Mouse (Mus musculus) embryonic facial prominence, embryonic 10.5 days (tissue): Measurements from ENCODE around the gene Dab1. TPM values are rescaled to one million over a fixed set of nuclear protein-coding genes. Genes with fewer than 3 reads are reported as not detected.

Experiments used
- DNase-seq: peaks from one replicate; pipeline ENCODE4 v3.0.0-alpha.2; 2017; ENCODE audit warnings: low spot score
- H3K27ac ChIP-seq: fragments of 300-500 bp; sonication (generic); replicated peaks from 2 replicates; pipeline ENCODE4 v1.5.1; 2016; ENCODE audit warnings: mild to moderate bottlenecking
- H3K27me3 ChIP-seq: fragments of 300-500 bp; sonication (generic); replicated peaks from 2 replicates; pipeline ENCODE4 v1.6.1; 2016; ENCODE audit warnings: low read depth, mild to moderate bottlenecking; ENCODE audit not compliant: poor library complexity, severe bottlenecking
- H3K36me3 ChIP-seq: fragments of 300-500 bp; sonication (generic); replicated peaks from 2 replicates; pipeline ENCODE4 v1.6.1; 2016; ENCODE audit warnings: mild to moderate bottlenecking, moderate library complexity
- H3K4me1 ChIP-seq: fragments of 300-500 bp; sonication (generic); 2 replicates; pipeline ENCODE4 v1.6.1; 2016
- H3K4me3 ChIP-seq: fragments of 300-500 bp; sonication (generic); 2 replicates; pipeline ENCODE4 v1.5.1; 2016; ENCODE audit warnings: mild to moderate bottlenecking, moderate library complexity
- H3K9me3 ChIP-seq: fragments of 300-500 bp; sonication (generic); 2 replicates; pipeline ENCODE4 v1.6.1; 2016; ENCODE audit warnings: mild to moderate bottlenecking
- WGBS: fragments of 180-500 bp; shearing (Covaris S2); methylation state at CpG from one replicate; pipeline ENCODE4 v1.1.7; 2016; 5-methylcytosine and 5-hydroxymethylcytosine counted together
- polyA plus RNA-seq: library from polyadenylated mRNA; unstranded; fragments of >200 nt; fragmentation: Nextera tagmentation; extraction: Ambion mirVana; gene quantifications from 2 replicates; pipeline ENCODE4 v1.2.1, GENCODE M21; 2016

The Dab1 gene
- polyA plus RNA-seq, 1 experiment from 2014 or later, result 15.6 TPM

DNA sequence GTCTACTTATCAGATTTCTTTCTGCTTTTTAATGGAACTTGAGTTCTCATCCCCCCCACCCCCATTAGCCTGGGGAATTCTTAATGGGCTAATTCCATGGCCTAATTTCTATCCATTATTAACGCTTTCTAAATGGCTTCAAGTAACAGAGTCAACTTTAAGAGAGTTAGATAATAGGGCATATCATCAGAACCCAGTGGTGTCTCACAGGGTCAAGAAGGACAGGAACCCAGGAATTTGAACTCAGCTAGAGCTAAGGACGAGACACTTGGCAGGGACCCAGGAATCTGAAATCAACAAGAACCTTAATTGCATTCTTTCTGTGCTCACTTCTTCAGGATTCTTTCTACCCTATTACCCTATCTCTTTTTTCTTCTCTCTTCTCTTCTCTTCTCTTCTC, 968.7 kb downstream of the Dab1 start:
- Histone ChIP-seq H3K27ac (no peak overlapping the region), H3K36me3 (no peaks in the 10 kb centered on the region), H3K27me3 (no peaks in the 10 kb centered on the region), H3K4me3 (no peak overlapping the region), H3K4me1 (peaks cover 30% of the 10 kb centered on the region), H3K9me3 (no peaks in the 10 kb centered on the region)
- no peak for DNase-seq
- 66% methylated on average over 2 of the region's 2 CpGs for WGBS

GRCm38 (mm10) chr4:104596936-104597335, 977.8 kb downstream of the Dab1 start:
- Histone ChIP-seq H3K27ac (no peak overlapping the region), H3K9me3 (no peaks in the 10 kb centered on the region), H3K4me1 (peaks cover 16% of the 10 kb centered on the region), H3K27me3 (no peaks in the 10 kb centered on the region), H3K4me3 (no peak overlapping the region), H3K36me3 (no peaks in the 10 kb centered on the region)
- no peak for DNase-seq
- 96% methylated on average over 7 of the region's 7 CpGs for WGBS

DNA sequence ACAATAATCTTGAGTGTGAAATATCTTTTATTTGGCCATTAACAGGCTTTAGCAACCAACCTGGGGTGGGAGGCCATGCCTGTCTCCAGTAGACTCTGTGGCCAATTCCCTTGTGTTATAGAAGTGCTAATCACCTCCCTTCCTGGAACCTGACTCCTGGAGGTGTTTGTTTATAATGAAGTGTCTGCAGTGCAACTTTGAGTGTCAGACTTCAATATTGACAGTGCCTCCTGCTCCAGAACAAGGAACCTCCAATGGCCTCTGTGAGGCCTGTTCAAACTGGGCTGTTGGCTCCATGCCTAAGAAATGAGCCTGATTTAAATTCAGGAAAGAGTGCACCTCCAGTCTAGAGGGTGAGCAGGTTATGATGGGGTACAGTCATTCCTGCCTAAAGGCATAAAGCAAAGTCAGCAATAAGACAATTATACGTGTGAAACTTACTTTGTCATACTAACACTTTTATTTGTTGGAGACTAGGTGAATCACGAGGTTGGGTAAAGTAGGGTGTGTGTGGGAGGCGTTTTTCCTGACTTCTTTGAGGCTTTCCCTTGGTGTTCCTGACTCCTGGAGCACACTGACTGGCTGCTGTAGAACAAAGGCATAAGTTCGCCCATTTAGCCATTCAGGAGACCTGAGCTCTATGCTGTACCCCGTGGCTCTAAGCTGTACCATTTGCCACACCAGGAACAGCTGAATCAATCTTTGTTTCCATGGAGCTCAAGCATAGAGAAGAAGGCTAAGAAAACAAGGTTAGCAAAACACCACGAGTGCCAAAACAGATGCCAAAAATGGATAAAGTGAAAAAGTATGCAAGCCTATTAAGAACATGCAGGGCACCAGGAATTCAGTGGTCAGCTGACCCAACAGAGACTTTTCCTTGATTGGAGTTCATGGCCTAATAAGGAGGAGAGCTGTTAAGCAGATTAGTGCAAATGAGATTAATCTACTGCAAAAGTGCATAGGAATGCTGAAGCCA, 978.6 kb downstream of the Dab1 start:
- no peaks in the 10 kb centered on the region for H3K9me3 ChIP-seq
- WGBS, result 74% methylated on average over 6 of the region's 6 CpGs
- no peak overlapping the region for H3K4me3 ChIP-seq

DNA sequence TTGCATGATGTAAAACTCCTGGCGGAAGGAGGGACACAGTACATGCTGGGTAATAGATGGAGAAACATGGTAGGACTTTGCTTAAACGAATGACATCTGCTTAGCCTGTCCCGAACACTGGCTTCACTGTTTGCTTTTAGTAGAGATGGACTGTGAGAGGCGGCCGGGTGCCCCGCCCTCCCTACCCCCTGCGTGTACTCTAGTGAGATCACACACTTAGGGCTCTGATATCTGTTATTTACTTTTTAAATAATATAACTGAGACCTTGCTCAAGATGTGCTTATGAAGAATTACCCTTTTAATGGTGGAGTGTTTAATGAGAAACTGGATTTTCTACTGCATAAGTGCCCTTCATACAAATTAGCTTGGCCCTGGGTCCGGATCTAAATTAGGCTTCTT, 983.6 kb downstream of the Dab1 start:
- no peak overlapping the region for H3K27ac ChIP-seq
- no peak for DNase-seq
- no peaks in the 10 kb centered on the region for H3K36me3 ChIP-seq
- 83% methylated on average over 8 of the region's 8 CpGs for WGBS
- no peaks in the 10 kb centered on the region for H3K27me3 ChIP-seq
- H3K4me1 ChIP-seq, result peaks cover 12% of the 10 kb centered on the region
- no peak overlapping the region for H3K4me3 ChIP-seq
- no peaks in the 10 kb centered on the region for H3K9me3 ChIP-seq

More for the DNA sequence above, 978.6 kb downstream of the Dab1 start:
- Histone ChIP-seq H3K27ac (no peak overlapping the region), H3K27me3 (no peaks in the 10 kb centered on the region), H3K4me1 (peaks cover 10% of the 10 kb centered on the region), H3K36me3 (no peaks in the 10 kb centered on the region)
- no peak for DNase-seq

DNA sequence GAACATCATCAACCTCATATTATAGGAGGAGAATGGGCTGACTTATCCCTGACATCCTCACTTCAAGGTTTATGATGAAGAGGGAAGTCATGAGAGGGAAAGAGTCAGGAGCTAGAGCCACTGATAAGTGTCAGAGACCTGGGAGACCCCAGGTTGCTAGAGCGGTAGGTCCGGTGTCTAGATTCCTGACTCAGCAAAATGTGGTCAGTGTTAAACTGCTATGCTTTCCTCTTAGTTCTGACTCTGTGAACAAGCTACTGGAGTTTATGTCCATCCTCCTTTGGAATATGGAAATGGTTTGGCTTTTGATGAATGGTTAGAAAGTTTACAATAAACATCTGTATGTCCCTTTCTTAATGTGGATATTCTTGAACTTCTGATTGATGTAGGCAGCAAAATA, 985.1 kb downstream of the Dab1 start:
- no peaks in the 10 kb centered on the region for H3K9me3 ChIP-seq
- no peak overlapping the region for H3K27ac ChIP-seq
- no peaks in the 10 kb centered on the region for H3K27me3 ChIP-seq
- no peaks in the 10 kb centered on the region for H3K36me3 ChIP-seq
- no peak for DNase-seq
- 94% methylated on average over 2 of the region's 2 CpGs for WGBS
- no peak overlapping the region for H3K4me3 ChIP-seq
- H3K4me1 ChIP-seq, result peaks cover 8% of the 10 kb centered on the region

GRCm38 (mm10) chr4:104606881-104607280, 987.7 kb downstream of the Dab1 start:
- Histone ChIP-seq H3K4me1 (peaks cover 8% of the 10 kb centered on the region), H3K4me3 (no peak overlapping the region), H3K9me3 (no peaks in the 10 kb centered on the region), H3K27me3 (no peaks in the 10 kb centered on the region), H3K36me3 (no peaks in the 10 kb centered on the region), H3K27ac (0 out of 2 replicates have a peak overlapping the region, but pooled peaks have one; percentile 36)
- 55% methylated on average over 8 of the region's 8 CpGs for WGBS
- DNase-seq, result peak; percentile 12

GRCm38 (mm10) chr4:104607636-104608035, 988.5 kb downstream of the Dab1 start:
- DNase-seq, result no peak
- Histone ChIP-seq H3K27me3 (no peaks in the 10 kb centered on the region), H3K27ac (no peak overlapping the region), H3K4me3 (no peak overlapping the region), H3K4me1 (peaks cover 8% of the 10 kb centered on the region), H3K36me3 (no peaks in the 10 kb centered on the region), H3K9me3 (no peaks in the 10 kb centered on the region)
- WGBS, result 84% methylated on average over 5 of the region's 5 CpGs

DNA sequence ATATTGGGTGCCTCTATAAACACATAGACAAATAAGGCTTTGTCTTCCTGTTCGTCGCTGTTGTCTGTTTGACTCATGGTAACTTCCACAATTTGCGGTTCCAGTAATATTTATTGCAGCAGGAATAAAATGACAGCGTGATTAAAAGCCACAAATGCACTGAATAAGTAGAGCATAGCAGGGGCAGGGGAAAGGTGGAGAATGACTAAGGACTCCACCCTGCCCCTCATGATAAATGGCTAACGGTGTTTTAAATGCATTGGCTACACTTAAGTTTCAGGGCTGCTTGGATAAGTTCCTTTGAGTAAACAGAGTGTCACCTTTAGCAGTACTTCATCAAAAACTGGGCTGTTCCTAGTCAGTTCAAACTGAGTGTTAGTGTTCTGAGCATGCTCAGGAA, 1000.3 kb downstream of the Dab1 start:
- Histone ChIP-seq H3K4me1 (no peaks in the 10 kb centered on the region), H3K27ac (no peak overlapping the region), H3K9me3 (no peaks in the 10 kb centered on the region), H3K27me3 (no peaks in the 10 kb centered on the region), H3K36me3 (no peaks in the 10 kb centered on the region), H3K4me3 (no peak overlapping the region)
- DNase-seq, result no peak
- 87% methylated on average over 5 of the region's 5 CpGs for WGBS

DNA sequence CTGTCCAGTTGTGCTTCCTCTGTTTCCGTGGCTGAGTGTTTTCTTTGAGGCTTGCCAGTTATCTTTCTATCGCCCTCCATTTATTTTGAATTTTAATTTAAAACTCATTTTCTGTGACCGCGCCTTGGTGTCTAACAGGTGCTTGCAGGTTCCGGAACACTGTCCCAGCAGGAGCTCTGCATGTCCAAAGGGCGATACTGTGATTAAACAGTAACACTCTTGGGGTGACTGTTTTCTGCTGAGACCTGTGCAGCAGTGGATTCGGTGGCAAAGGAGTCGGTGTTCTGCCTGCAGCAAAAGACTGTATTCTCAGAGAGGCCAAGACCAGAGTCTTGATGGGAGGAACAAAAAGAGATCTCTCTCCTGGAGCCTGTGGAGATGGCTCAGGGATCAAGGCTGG, 1006.2 kb downstream of the Dab1 start:
- Histone ChIP-seq H3K4me3 (no peak overlapping the region), H3K27ac (no peak overlapping the region), H3K9me3 (no peaks in the 10 kb centered on the region), H3K4me1 (no peaks in the 10 kb centered on the region), H3K36me3 (no peaks in the 10 kb centered on the region), H3K27me3 (no peaks in the 10 kb centered on the region)
- 92% methylated on average over 8 of the region's 8 CpGs for WGBS
- no peak for DNase-seq

DNA sequence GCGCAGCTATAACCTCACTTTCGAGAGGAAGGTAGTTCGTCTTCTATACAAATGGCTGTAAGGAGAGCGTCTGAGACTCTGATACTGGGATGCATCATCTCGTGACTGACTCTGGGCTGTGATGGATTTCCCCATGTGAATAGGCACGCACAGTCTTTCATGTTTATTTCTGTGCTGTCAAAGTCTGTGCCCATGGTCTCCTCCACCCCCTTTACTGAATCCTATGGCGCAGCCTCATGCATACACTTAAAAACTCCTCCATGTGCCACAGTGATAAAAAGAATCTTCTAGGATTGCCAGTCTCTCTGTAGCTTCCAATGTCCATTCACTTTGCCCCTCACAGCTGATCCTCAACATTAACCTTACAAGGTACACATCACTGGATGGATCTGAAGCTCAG, 1009.5 kb downstream of the Dab1 start:
- no peaks in the 10 kb centered on the region for H3K36me3 ChIP-seq
- 89% methylated on average over 7 of the region's 7 CpGs for WGBS
- no peaks in the 10 kb centered on the region for H3K27me3 ChIP-seq
- no peaks in the 10 kb centered on the region for H3K9me3 ChIP-seq
- no peaks in the 10 kb centered on the region for H3K4me1 ChIP-seq
- DNase-seq, result no peak
- H3K27ac ChIP-seq, result no peak overlapping the region
- H3K4me3 ChIP-seq, result no peak overlapping the region

DNA sequence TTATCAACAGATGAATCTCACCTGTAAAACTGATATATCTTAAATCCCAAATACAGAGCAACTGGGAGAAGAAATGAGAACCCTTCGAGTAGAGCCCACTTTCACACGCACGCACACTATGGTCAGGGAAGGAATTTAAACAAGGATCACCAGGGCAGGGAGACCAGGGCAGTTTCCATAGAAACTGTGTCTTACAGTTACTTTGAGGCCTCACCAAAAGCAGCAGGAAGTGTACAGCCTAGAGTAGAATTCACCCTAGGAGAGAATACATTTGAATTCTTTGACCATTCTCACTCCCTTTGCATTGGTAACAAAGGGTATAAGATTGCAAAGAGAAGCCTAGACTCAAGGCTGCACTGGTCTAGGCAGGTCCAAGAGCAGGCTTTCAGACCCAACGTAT, 1017.9 kb downstream of the Dab1 start:
- WGBS, result 85% methylated on average over 4 of the region's 4 CpGs
- H3K27ac ChIP-seq, result no peak overlapping the region
- no peak for DNase-seq
- no peaks in the 10 kb centered on the region for H3K4me1 ChIP-seq
- no peaks in the 10 kb centered on the region for H3K27me3 ChIP-seq
- no peaks in the 10 kb centered on the region for H3K36me3 ChIP-seq
- H3K9me3 ChIP-seq, result no peaks in the 10 kb centered on the region
- H3K4me3 ChIP-seq, result no peak overlapping the region

DNA sequence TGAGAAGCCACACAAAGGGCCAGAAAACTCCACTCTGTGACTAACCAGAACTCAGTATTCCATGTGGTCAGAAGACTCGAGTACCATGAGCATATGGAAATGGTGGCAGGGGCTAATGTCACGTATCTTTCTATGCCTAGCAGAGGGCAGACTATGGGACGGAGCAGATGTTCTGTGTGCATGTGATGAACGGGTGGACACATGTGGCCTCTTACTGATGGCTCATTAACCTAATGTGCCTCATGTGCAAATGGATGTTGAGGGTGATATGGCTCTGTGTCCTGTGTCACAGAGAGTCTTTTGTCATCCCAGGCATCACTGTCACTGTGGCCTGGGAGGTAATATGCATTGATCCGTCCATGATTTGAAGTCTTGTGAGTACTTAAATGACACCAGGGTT, 1021.5 kb downstream of the Dab1 start:
- Histone ChIP-seq H3K4me1 (peaks cover 8% of the 10 kb centered on the region; the same call in 1 of the 2 replicates), H3K4me3 (no peak overlapping the region), H3K27ac (no peak overlapping the region), H3K36me3 (no peaks in the 10 kb centered on the region), H3K9me3 (no peaks in the 10 kb centered on the region), H3K27me3 (no peaks in the 10 kb centered on the region)
- WGBS, result 86% methylated on average over 5 of the region's 5 CpGs
- DNase-seq, result no peak

DNA sequence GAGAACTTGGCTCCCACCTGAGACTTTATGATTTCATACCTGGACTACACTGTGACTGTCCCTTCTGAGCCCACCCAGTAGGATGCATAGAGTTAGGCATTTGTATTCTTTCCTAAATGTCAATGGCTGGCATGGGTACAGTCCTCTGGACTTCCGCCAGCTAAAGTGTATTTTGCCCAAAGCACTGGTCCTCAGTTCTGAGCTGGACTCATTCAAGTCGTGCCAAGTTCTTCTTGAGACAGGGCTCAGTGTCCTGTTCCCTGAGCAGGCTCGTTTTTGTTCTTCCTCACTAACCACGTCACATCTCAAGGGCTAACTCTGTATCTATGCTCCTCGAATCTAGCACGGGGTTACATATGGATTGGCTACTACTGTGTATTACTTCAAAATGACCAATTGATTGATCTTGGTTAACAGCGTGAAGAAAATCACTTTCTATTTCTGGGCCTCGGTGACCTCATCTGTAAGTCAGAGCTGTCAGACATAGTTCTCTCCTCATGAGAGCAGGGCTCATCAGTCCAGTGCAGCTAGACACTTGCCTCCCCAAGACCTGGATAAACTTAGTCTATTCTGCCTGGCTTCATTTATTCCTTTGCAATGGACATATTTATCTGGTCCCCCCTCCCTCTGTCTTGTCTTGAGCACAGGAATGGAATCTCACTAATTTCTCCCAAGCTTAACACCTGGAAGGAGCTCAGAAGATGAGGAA, 1023.8 kb downstream of the Dab1 start:
- Histone ChIP-seq H3K36me3 (no peaks in the 10 kb centered on the region), H3K4me3 (no peak overlapping the region), H3K27ac (no peak overlapping the region), H3K4me1 (peaks cover 8% of the 10 kb centered on the region; the same call in 1 of the 2 replicates), H3K27me3 (no peaks in the 10 kb centered on the region), H3K9me3 (no peaks in the 10 kb centered on the region)
- DNase-seq, result no peak
- WGBS, result 92% methylated on average over 8 of the region's 8 CpGs
